Mouse (Mus musculus) adrenal gland, adult (tissue): ENCODE results near the gene Sap18.
"Not testable (repeated sequence)": the region's sequence is repeated elsewhere in the genome, so short reads cannot be mapped to it uniquely, and the experiment has no call there.

Experiments used
- DNase-seq, 2 experiments: peaks; one replicate each; pipeline ENCODE4 v3.0.0; 2022 to 2023; ENCODE audit warnings: low spot score in 1 of 2; ENCODE audit not compliant: inconsistent age in 2 of 2

The Sap18 gene

GRCm38 (mm10) chr14:57797991-57798931 is at the start of gene Sap18:
Gene Sap18 (plus strand): TSS chr14:57798180.
- peak; percentile 99 for DNase-seq

- no peak for DNase-seq
Observed at GRCm38 (mm10) chr14:57749501-57749900, 48.5 kb upstream of the Sap18 start.

DNA sequence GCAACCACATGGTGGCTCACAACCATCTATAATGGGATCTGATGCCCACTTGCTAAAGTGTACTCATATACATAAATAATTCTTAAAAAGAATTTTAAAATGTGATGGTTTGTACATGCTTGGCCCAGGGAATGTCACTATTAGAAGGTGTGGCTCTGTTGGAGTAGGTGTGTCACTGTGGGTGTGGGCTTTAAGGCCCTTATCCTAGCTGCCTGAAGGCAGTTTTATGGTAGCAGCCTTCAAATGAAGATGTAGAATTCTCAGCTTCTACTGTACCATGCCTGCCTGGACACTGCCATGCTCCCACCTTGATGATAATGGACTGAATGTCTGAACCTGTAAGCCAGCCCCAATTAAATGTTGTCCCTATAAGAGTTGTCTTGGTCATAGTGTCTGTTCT is 47.0 kb upstream of the Sap18 start:
- not testable (repeated sequence) for DNase-seq

- DNase-seq = no peak
Observed at GRCm38 (mm10) chr14:57753351-57753992, 44.5 kb upstream of the Sap18 start.

DNA sequence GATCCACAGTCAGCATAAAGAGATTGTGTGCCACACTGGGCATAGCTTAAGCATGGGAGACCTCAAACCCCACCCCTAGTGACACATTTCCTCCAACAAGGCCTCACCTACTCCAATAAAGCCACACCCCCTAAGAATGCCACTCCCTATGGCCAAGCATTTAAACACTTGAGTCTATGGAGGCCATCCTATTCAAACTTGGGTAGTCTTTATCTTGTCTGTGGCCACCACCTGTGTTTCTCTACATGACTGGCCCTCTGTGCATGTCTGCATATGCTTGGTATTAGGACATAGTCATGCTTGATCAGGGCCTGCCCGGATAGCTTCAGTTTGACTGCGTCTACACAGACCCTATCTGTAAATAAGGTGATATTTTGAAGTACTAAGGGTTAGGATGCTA is 42.3 kb upstream of the Sap18 start:
- DNase-seq = no peak

- no peak for DNase-seq
Observed at GRCm38 (mm10) chr14:57756094-57756493, 41.9 kb upstream of the Sap18 start.

DNA sequence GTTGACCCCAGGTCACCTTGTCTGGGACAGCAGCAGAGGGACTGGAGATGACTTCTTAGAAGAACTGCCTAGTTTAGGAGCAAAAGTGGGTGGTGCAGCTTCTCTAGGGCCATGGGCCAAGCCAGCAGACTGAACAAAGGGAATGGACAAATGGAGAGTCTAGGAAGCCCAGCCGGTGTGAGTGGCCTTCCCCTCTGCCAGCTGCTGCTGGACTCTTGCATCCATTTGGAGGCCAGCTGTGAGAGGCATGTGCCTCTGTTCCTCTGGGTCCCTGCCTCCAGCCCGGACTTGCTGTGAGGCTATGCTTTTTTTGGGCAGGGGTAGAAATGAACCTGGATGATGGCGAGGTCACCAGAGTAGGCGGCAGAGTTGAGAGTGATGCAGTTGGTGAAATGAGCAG is 39.7 kb upstream of the Sap18 start, which contains the start of gene Lats2:
TSS of gene Lats2 (minus strand) at position 152 of the 400 bp plus-strand sequence.
- no peak for DNase-seq

DNA sequence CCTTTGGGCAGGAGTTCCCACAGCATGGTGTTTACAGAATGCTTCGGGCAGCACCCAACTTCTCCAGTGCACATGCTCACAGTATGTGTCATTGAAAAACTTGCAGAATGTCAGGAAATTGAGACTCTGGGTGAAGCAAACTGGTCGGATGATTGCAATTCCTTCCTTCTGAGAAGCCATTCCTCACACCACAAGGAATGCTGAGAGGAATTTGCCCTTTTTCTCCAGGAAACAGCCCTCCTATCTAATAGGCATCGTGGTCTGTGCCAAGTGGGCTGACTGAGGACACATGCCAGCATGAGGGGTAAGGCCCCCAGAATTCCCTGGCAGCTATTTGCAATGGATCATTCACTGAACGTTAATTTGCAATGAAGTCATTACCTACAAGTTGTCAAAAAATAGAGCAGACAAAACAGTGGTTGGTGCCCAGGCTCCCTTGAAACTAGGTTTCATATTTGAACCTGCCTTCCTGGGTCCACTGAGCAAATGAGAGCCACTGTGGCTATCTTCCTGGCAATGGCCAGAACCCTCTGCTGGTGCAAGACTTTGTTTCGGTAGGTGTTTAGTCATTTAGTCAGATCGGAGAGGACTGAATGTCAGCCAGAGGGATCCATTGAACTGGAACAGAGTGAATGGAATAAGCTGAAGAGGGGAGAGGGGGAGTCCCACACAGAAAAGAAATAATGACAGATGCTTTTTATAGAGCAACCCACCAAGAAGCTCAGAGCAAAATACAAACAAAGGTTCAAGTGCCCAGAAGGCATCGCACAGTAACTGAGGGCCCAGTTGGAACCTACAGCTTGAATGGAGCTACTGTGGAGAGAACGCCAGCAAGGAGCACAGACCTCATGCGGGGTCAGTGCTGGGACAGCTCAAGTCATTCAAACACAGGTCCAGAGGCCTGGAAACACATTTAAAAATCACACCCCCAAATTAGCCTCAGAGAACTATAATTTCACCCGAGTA is 37.2 kb upstream of the Sap18 start:
- DNase-seq = no peak

DNA sequence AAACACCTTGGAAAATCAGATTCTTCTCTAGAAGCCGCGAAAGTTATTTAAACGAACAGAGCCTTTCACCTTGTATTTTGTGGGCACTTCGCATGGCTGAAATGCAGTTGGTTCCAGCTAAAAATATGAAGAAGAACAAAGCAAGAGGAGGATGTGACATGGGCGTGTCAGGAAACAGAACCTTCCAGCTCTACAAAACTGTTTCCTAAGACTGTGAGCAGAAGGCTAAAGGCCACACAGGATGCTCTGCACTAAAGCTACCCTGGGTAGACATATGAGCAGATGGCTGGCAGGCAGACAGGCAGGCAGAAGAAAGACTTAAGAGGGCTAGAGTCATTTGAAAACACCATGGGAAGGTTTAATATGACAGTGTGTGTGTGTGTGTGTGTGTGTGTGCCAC is 28.9 kb upstream of the Sap18 start:
- no peak for DNase-seq

- no peak for DNase-seq
Observed at GRCm38 (mm10) chr14:57772157-57772815, 25.7 kb upstream of the Sap18 start.

- DNase-seq = no peak
Observed at GRCm38 (mm10) chr14:57787406-57787805, 10.6 kb upstream of the Sap18 start.

- no peak for DNase-seq
Observed at GRCm38 (mm10) chr14:57789311-57789710, 8.7 kb upstream of the Sap18 start.

- no peak for DNase-seq
Observed at GRCm38 (mm10) chr14:57789759-57790158, 8.2 kb upstream of the Sap18 start.

DNA sequence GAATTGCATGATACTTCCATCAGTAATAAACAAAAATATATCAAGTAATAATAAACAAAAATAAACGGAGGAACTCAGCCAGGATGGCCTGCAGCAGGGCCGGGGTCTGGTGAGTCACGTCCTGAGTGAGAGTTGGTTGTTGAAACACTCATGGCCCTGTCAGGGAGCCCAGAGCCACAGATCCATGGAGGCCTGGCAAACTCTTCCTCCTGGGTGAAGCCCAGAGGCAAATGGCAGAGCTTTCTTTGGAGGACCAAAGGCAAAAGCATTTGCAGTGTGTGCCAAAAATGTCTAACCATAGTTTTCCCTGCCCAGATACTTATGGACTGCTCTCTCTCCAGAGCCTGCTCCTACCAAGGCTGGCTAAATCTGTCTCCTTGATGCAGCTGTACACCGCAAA is 6.8 kb upstream of the Sap18 start:
- DNase-seq = no peak

DNA sequence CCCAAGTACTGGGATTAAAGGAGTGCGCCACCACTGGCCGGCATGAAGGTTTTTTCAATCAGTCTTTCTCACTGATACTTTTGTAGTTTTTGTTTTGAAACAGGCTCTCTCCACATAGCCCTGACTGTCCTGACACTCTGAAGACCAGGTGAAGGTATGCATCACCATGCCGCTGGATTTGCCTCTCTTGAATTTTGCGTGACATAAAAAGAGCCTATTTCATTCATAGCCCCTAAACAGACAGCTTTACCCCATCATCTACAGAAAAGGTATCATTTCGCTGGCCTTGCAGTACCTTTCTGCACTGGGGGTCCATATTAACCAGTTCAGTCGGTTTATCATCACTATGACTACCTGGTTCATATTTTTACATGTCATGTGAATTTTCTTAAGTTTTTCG is 429 bp upstream of the Sap18 start:
- DNase-seq = no peak

- DNase-seq = no peak
Observed at GRCm38 (mm10) chr14:57803731-57804130, 5.8 kb downstream of the Sap18 start.

- peak in 1 of 2 experiments; percentile 67 for DNase-seq
Observed at GRCm38 (mm10) chr14:57808558-57808957, 10.6 kb downstream of the Sap18 start.

- no peak for DNase-seq
Observed at GRCm38 (mm10) chr14:57810886-57811285, 12.9 kb downstream of the Sap18 start.

GRCm38 (mm10) chr14:57811844-57812243 is 13.9 kb downstream of the Sap18 start:
- DNase-seq = no peak

- no peak for DNase-seq
Observed at GRCm38 (mm10) chr14:57820839-57821238, 22.9 kb downstream of the Sap18 start.
